Mouse (Mus musculus) C2C12 (cell line): ENCODE measurements around the gene Cnot9. TPM values are rescaled to one million over a fixed set of nuclear protein-coding genes. Genes with fewer than 3 reads are reported as not detected.
"Not testable (repeated sequence)": the region's sequence is repeated elsewhere in the genome, so short reads cannot be mapped to it uniquely, and the experiment has no call there.

Experiments
- H3K27me3 ChIP-seq: one replicate; pipeline ENCODE4 v1.6.1; 2011; ENCODE audit not compliant: control insufficient read depth, insufficient read depth, insufficient read length
- H3K36me3 ChIP-seq: one replicate; pipeline ENCODE4 v1.6.1; 2011; ENCODE audit not compliant: control insufficient read depth, insufficient read depth
- H3K4me3 ChIP-seq: one replicate; pipeline ENCODE4 v1.5.1; 2011; ENCODE audit warnings: mild to moderate bottlenecking, control low read depth; ENCODE audit not compliant: poor library complexity, insufficient read depth, severe bottlenecking
- H3K79me2 ChIP-seq: one replicate; pipeline ENCODE4 v1.6.1; 2011; ENCODE audit not compliant: control insufficient read depth, insufficient read depth
- H3K79me3 ChIP-seq: one replicate; pipeline ENCODE4 v1.6.1; 2011; ENCODE audit warnings: low read depth, control low read depth
- H3ac ChIP-seq: one replicate; pipeline ENCODE3; 2011; ENCODE audit warnings: low read depth; ENCODE audit not compliant: control insufficient read depth, insufficient read length
- CEBPB ChIP-seq: IDR thresholded peaks from one replicate; pipeline ENCODE4 v1.6.1; 2011; ENCODE audit warnings: low read depth, mild to moderate bottlenecking, control low read depth, moderate library complexity
- CTCF ChIP-seq: IDR thresholded peaks from one replicate; pipeline ENCODE4 v1.5.1; 2011; ENCODE audit not compliant: control insufficient read depth, insufficient read depth, insufficient read length
- FOSL1 ChIP-seq: IDR thresholded peaks from one replicate; pipeline ENCODE4 v1.8.0; 2011; ENCODE audit warnings: mild to moderate bottlenecking, low read length; ENCODE audit not compliant: poor library complexity, insufficient read depth, severe bottlenecking
- MAX ChIP-seq: IDR thresholded peaks from one replicate; pipeline ENCODE4 v1.6.1; 2011; ENCODE audit warnings: mild to moderate bottlenecking, control low read depth
- MYOD1 ChIP-seq: IDR thresholded peaks from one replicate; pipeline ENCODE4 v1.6.1; 2011; ENCODE audit warnings: low read depth; ENCODE audit not compliant: control insufficient read depth, insufficient read length
- MYOG ChIP-seq: IDR thresholded peaks from one replicate; pipeline ENCODE4 v1.6.1; 2011; ENCODE audit not compliant: control insufficient read depth, insufficient read length; ENCODE audit errors: extremely low read depth
- USF1 ChIP-seq: IDR thresholded peaks from one replicate; pipeline ENCODE4 v1.6.1; 2011; ENCODE audit warnings: low read depth, mild to moderate bottlenecking, control low read depth, moderate library complexity
- polyA plus RNA-seq: library from polyadenylated mRNA; unstranded; fragments of >200 nt; fragmentation: generic; extraction: Trizol; gene quantifications from one replicate; pipeline ENCODE4 v1.2.1, GENCODE M21; 2012; ENCODE audit warnings: missing spikeins

Cnot9 gene
- polyA plus RNA-seq, 1 experiment: 52.4 TPM

- no peak for TF ChIP-seq MYOD1
- no peak for TF ChIP-seq CEBPB
- TF ChIP-seq USF1: no peak
- TF ChIP-seq CTCF: no peak
- TF ChIP-seq MYOG: no peak
- TF ChIP-seq FOSL1: no peak
- TF ChIP-seq MAX: no peak
- Histone ChIP-seq H3K27me3 (no peaks in the 10 kb centered on the region), H3K79me3 (peaks cover 83% of the 10 kb centered on the region), H3K36me3 (peaks cover 31% of the 10 kb centered on the region), H3K4me3 (peak overlapping the region; percentile 95), H3ac (no peak overlapping the region), H3K79me2 (peaks cover 96% of the 10 kb centered on the region)
Observed at GRCm38 (mm10) chr1:74507780-74508179, 1.9 kb downstream of the Cnot9 start.

GRCm38 (mm10) chr1:74511306-74511705 is 5.4 kb downstream of the Cnot9 start:
- no peak overlapping the region for H3ac ChIP-seq
- TF ChIP-seq CEBPB (no peak), MYOG (no peak), MAX (no peak), CTCF (no peak), FOSL1 (no peak)

GRCm38 (mm10) chr1:74512999-74513398 is 7.1 kb downstream of the Cnot9 start:
- not testable (repeated sequence) for H3ac ChIP-seq, H3K27me3 ChIP-seq, H3K4me3 ChIP-seq
- Histone ChIP-seq H3K36me3 (peaks cover 54% of the 10 kb centered on the region), H3K79me3 (peaks cover 86% of the 10 kb centered on the region), H3K79me2 (peaks cover 100% of the 10 kb centered on the region)

More at GRCm38 (mm10) chr1:74511306-74511705, 5.4 kb downstream of the Cnot9 start:
- Histone ChIP-seq H3K79me2 (peaks cover 100% of the 10 kb centered on the region), H3K27me3 (no peaks in the 10 kb centered on the region), H3K4me3 (no peak overlapping the region), H3K36me3 (peaks cover 50% of the 10 kb centered on the region), H3K79me3 (peaks cover 93% of the 10 kb centered on the region)

- TF ChIP-seq FOSL1 (no peak), CEBPB (no peak), MYOD1 (no peak), MYOG (no peak), CTCF (no peak), MAX (no peak), USF1 (no peak)
- Histone ChIP-seq H3K4me3 (no peak overlapping the region), H3K79me2 (peaks cover 40% of the 10 kb centered on the region), H3ac (no peak overlapping the region), H3K79me3 (peaks cover 25% of the 10 kb centered on the region), H3K27me3 (no peaks in the 10 kb centered on the region), H3K36me3 (peaks cover 72% of the 10 kb centered on the region)
Observed at GRCm38 (mm10) chr1:74519875-74520274, 14.0 kb downstream of the Cnot9 start.

GRCm38 (mm10) chr1:74524746-74525145 is 18.9 kb downstream of the Cnot9 start:
- Histone ChIP-seq H3K36me3 (peaks cover 92% of the 10 kb centered on the region), H3K27me3 (no peaks in the 10 kb centered on the region), H3K79me2 (no peaks in the 10 kb centered on the region), H3ac (no peak overlapping the region), H3K4me3 (no peak overlapping the region), H3K79me3 (peaks cover 4% of the 10 kb centered on the region)
- TF ChIP-seq MYOG (no peak), USF1 (no peak), FOSL1 (no peak), CTCF (no peak), MAX (no peak), CEBPB (no peak), MYOD1 (no peak)

- H3ac ChIP-seq: no peak overlapping the region
- no peak for TF ChIP-seq CTCF
- no peak for TF ChIP-seq MAX
- no peak for TF ChIP-seq MYOG
- no peak for TF ChIP-seq CEBPB
- TF ChIP-seq MYOD1: no peak
- no peak for TF ChIP-seq USF1
- no peak for TF ChIP-seq FOSL1
- H3K36me3 ChIP-seq: peaks cover 84% of the 10 kb centered on the region
- no peaks in the 10 kb centered on the region for H3K27me3 ChIP-seq
- H3K79me2 ChIP-seq: no peaks in the 10 kb centered on the region
- H3K4me3 ChIP-seq: no peak overlapping the region
- no peaks in the 10 kb centered on the region for H3K79me3 ChIP-seq
Observed at GRCm38 (mm10) chr1:74528589-74528988, 22.7 kb downstream of the Cnot9 start.
